Comparison of ENCODE assay signal across 14 mouse cellular contexts in genomic region chr1:168341368-168341767, GRCm38 (mm10).
A peak's percentile ranks its signal among the peaks of the same experiment; 100 is the strongest.
DNase-seq lines count a peak whose midpoint lies in the region; ATAC-seq and TF ChIP-seq lines count a peak whose summit lies in the region.
"Had no signal": no experiment of that assay in that cellular context is flagged by ENCODE, and none has a peak within 500 bp of the region (broad histone marks: within the 10 kb centered on the region; RNA-seq: fewer than 3 reads in every experiment).

No protein-coding gene starts in this region.

- no peak overlapping the region for H3K4me2 ChIP-seq in embryonic facial prominence, embryonic 14.5 days (ENCODE audit: low read depth, low read length)
- H3K4me2 ChIP-seq in hindbrain, embryonic 13.5 days = peak overlapping the region; percentile 42
- H3K4me2 ChIP-seq in midbrain, postnatal 0 days (ENCODE audit: low read depth, low read length, poor library complexity, severe bottlenecking) = peak overlapping the region; percentile 10; the same call in 1 of the 2 replicates
- H3K4me2 ChIP-seq in liver, postnatal 0 days (ENCODE audit: low read depth, low read length) = no peak overlapping the region
- H3K4me2 ChIP-seq: heart, embryonic 15.5 days; liver, embryonic 15.5 days had no signal

- no peak for TF ChIP-seq CTCF in cortical plate, adult 2 months (IDR thresholded peaks at IDR 0.05; ENCODE audit: extremely low read depth, insufficient read depth, low read length)
- TF ChIP-seq CTCF in midbrain, postnatal 0 days (IDR thresholded peaks at IDR 0.05) = no peak
- no peak for TF ChIP-seq CTCF in liver, postnatal 0 days (IDR thresholded peaks at IDR 0.05; ENCODE audit: low read depth)

- no peak overlapping the region for H3K4me3 ChIP-seq in cortical plate, adult 2 months (ENCODE audit: insufficient read depth, low read length)
- H3K4me3 ChIP-seq in embryonic facial prominence, embryonic 14.5 days (ENCODE audit: low read depth, low read length) = no peak overlapping the region
- H3K4me3 ChIP-seq in hindbrain, embryonic 13.5 days = no peak overlapping the region
- no peak overlapping the region for H3K4me3 ChIP-seq in midbrain, postnatal 0 days (ENCODE audit: low read depth, low read length)
- no peak overlapping the region for H3K4me3 ChIP-seq in liver, postnatal 0 days (ENCODE audit: low read depth, low read length)
- H3K4me3 ChIP-seq: heart, embryonic 15.5 days; liver, embryonic 15.5 days had no signal

- peaks cover 16% of the 10 kb centered on the region for H3K4me1 ChIP-seq in cortical plate, adult 2 months (ENCODE audit: control insufficient read depth, insufficient read depth, low read length)
- H3K4me1 ChIP-seq in embryonic facial prominence, embryonic 14.5 days (ENCODE audit: control insufficient read depth, insufficient read depth, low read length) = peaks cover 24% of the 10 kb centered on the region
- peaks cover 58% of the 10 kb centered on the region for H3K4me1 ChIP-seq in hindbrain, embryonic 13.5 days (replicated peaks)
- peaks cover 15% of the 10 kb centered on the region for H3K4me1 ChIP-seq in midbrain, postnatal 0 days (ENCODE audit: insufficient read depth, low read length)
- H3K4me1 ChIP-seq in liver, postnatal 0 days (ENCODE audit: insufficient read depth) = no peaks in the 10 kb centered on the region; the same call in 1 of the 2 replicates
- H3K4me1 ChIP-seq: liver, embryonic 15.5 days had no signal

- H3K27ac ChIP-seq in cortical plate, adult 2 months (ENCODE audit: insufficient read depth, low read length) = 0 out of 2 replicates have a peak overlapping the region, but pooled peaks have one; percentile 63
- peak overlapping the region; percentile 29; the same call in 1 of the 2 replicates for H3K27ac ChIP-seq in embryonic facial prominence, embryonic 14.5 days (replicated peaks; ENCODE audit: low read depth, low read length)
- peak overlapping the region; percentile 91 for H3K27ac ChIP-seq in hindbrain, embryonic 13.5 days
- peak overlapping the region; percentile 72 for H3K27ac ChIP-seq in midbrain, postnatal 0 days (ENCODE audit: low read depth, low read length)
- H3K27ac ChIP-seq in liver, postnatal 0 days (ENCODE audit: low read depth) = no peak overlapping the region
- H3K27ac ChIP-seq: heart, embryonic 15.5 days; liver, embryonic 15.5 days had no signal

- no peak for DNase-seq in embryonic facial prominence, embryonic 14.5 days (ENCODE audit: low spot score)
- no peak for DNase-seq in midbrain, postnatal 0 days (ENCODE audit: low spot score)
- DNase-seq in adrenal gland, postnatal 25 days = no peak
- DNase-seq in left cerebral cortex, postnatal 10 days (ENCODE audit: extremely low spot score in 1 of 2, low spot score in 2 of 2) = no peak
- DNase-seq in liver, postnatal 0 days = no peak
- DNase-seq: cerebellum, adult 2 months; gastrocnemius, postnatal 25 days; layer of hippocampus, postnatal 36 days; thymus, postnatal 25 days had no signal

- H3K9ac ChIP-seq in embryonic facial prominence, embryonic 14.5 days (ENCODE audit: low read depth, low read length) = no peak overlapping the region
- H3K9ac ChIP-seq in hindbrain, embryonic 13.5 days = 0 out of 2 replicates have a peak overlapping the region, but pooled peaks have one; percentile 59
- no peak overlapping the region for H3K9ac ChIP-seq in midbrain, postnatal 0 days (replicated peaks; ENCODE audit: low read length, poor library complexity, severe bottlenecking)
- H3K9ac ChIP-seq in liver, postnatal 0 days (replicated peaks) = no peak overlapping the region
- H3K9ac ChIP-seq: heart, embryonic 15.5 days; liver, embryonic 15.5 days had no signal

- WGBS in embryonic facial prominence, embryonic 14.5 days = 82% methylated on average over 6 of the region's 6 CpGs
- 55% methylated on average over 6 of the region's 6 CpGs for WGBS in hindbrain, embryonic 13.5 days
- 44% methylated on average over 6 of the region's 6 CpGs for WGBS in midbrain, postnatal 0 days
- WGBS in liver, postnatal 0 days (ENCODE audit: insufficient replicate concordance) = 87% methylated on average over 6 of the region's 6 CpGs

- TF ChIP-seq POLR2A in cortical plate, adult 2 months (IDR thresholded peaks at IDR 0.05; ENCODE audit: extremely low read depth, insufficient read depth, low read length) = no peak

- H3K9me3 ChIP-seq in embryonic facial prominence, embryonic 14.5 days (ENCODE audit: control insufficient read depth, low read length) = no peaks in the 10 kb centered on the region
- no peaks in the 10 kb centered on the region for H3K9me3 ChIP-seq in hindbrain, embryonic 13.5 days
- H3K9me3 ChIP-seq in midbrain, postnatal 0 days (ENCODE audit: low read length) = no peaks in the 10 kb centered on the region
- H3K9me3 ChIP-seq in liver, postnatal 0 days (ENCODE audit: low read length) = no peaks in the 10 kb centered on the region
- H3K9me3 ChIP-seq: heart, embryonic 15.5 days; liver, embryonic 15.5 days had no signal

- TF ChIP-seq EP300 in liver, postnatal 0 days (IDR thresholded peaks at IDR 0.05; ENCODE audit: low read depth) = no peak

- no peaks in the 10 kb centered on the region for H3K36me3 ChIP-seq in embryonic facial prominence, embryonic 14.5 days (ENCODE audit: control insufficient read depth, insufficient read depth, low read length)
- H3K36me3 ChIP-seq in hindbrain, embryonic 13.5 days = no peaks in the 10 kb centered on the region
- H3K36me3 ChIP-seq in midbrain, postnatal 0 days (ENCODE audit: insufficient read depth, low read length) = no peaks in the 10 kb centered on the region
- H3K36me3 ChIP-seq in liver, postnatal 0 days (replicated peaks; ENCODE audit: insufficient read depth, low read length) = no peaks in the 10 kb centered on the region
- H3K36me3 ChIP-seq: heart, embryonic 15.5 days; liver, embryonic 15.5 days had no signal

- no peak for ATAC-seq in embryonic facial prominence, embryonic 14.5 days (ENCODE audit: low read depth)
- no peak for ATAC-seq in hindbrain, embryonic 13.5 days (ENCODE audit: low FRiP score)
- ATAC-seq in midbrain, postnatal 0 days (ENCODE audit: low FRiP score) = no peak
- no peak for ATAC-seq in liver, postnatal 0 days
- ATAC-seq: intestine, postnatal 0 days had no signal

- intact Hi-C loops in left cerebral cortex, postnatal 10 days (cut with DNase I) = no loop called here

- no peaks in the 10 kb centered on the region for H3K27me3 ChIP-seq in embryonic facial prominence, embryonic 14.5 days (replicated peaks; ENCODE audit: control insufficient read depth, insufficient read depth, low read length)
- no peaks in the 10 kb centered on the region for H3K27me3 ChIP-seq in hindbrain, embryonic 13.5 days
- no peaks in the 10 kb centered on the region for H3K27me3 ChIP-seq in midbrain, postnatal 0 days (ENCODE audit: insufficient read depth, low read length)
- H3K27me3 ChIP-seq in liver, postnatal 0 days (ENCODE audit: insufficient read depth, low read length) = no peaks in the 10 kb centered on the region
- H3K27me3 ChIP-seq: heart, embryonic 15.5 days; liver, embryonic 15.5 days had no signal

Comparison
In these comparisons a context has a peak if more than half of its experiments do, and no peak if none do; other contexts are left out.
1. H3K4me2 ChIP-seq: peak in hindbrain, embryonic 13.5 days (single experiment) and midbrain, postnatal 0 days (single experiment); none in embryonic facial prominence, embryonic 14.5 days (single experiment) and liver, postnatal 0 days (single experiment).